Mouse (Mus musculus) midbrain, embryonic 16.5 days (tissue): ENCODE measurements around the gene Prkce. TPM values are rescaled to one million over a fixed set of nuclear protein-coding genes. Genes with fewer than 3 reads are reported as not detected.

Experiments used
- ATAC-seq: fragments of 200-750 bp; cut with Nextera tagmentation; 2 replicates; pipeline ENCODE4 v1.8.0; 2017; ENCODE audit warnings: moderate TSS enrichment
- H3K27ac ChIP-seq: fragments of 300-500 bp; sonication (generic); 2 replicates; pipeline ENCODE4 v1.5.1; 2014; ENCODE audit warnings: mild to moderate bottlenecking, low read length, mixed read lengths
- H3K27me3 ChIP-seq: fragments of 300-500 bp; sonication (generic); 2 replicates; pipeline ENCODE4 v1.6.1; 2014; ENCODE audit warnings: low read depth, low read length, mixed read lengths; ENCODE audit not compliant: control insufficient read depth, insufficient read depth
- H3K36me3 ChIP-seq: fragments of 300-500 bp; sonication (generic); 2 replicates; pipeline ENCODE4 v1.6.1; 2014; ENCODE audit warnings: mild to moderate bottlenecking, low read length, moderate library complexity, mixed read lengths; ENCODE audit not compliant: control insufficient read depth, insufficient read depth
- H3K4me1 ChIP-seq: fragments of 300-500 bp; sonication (generic); 2 replicates; pipeline ENCODE4 v1.6.1; 2014; ENCODE audit warnings: mild to moderate bottlenecking, low read length, mixed read lengths; ENCODE audit not compliant: control insufficient read depth, insufficient read depth
- H3K4me2 ChIP-seq: fragments of 300-500 bp; sonication (generic); 2 replicates; pipeline ENCODE4 v1.6.1; 2014; ENCODE audit warnings: mild to moderate bottlenecking, low read length, mixed read lengths
- H3K4me3 ChIP-seq: fragments of 300-500 bp; sonication (generic); 2 replicates; pipeline ENCODE4 v1.5.1; 2014; ENCODE audit warnings: low read depth, mild to moderate bottlenecking, low read length, moderate library complexity, mixed read lengths
- H3K9ac ChIP-seq: fragments of 300-500 bp; sonication (generic); 2 replicates; pipeline ENCODE4 v1.6.1; 2014; ENCODE audit warnings: low read depth, low read length, mixed read lengths
- H3K9me3 ChIP-seq: fragments of 300-500 bp; sonication (generic); replicated peaks from 2 replicates; pipeline ENCODE4 v1.6.1; 2014; ENCODE audit warnings: mild to moderate bottlenecking, low read length, mixed read lengths; ENCODE audit not compliant: control insufficient read depth, poor library complexity, severe bottlenecking
- WGBS: fragments of 180-500 bp; shearing (Covaris S2); extraction: QIAGEN DNeasy Blood & Tissue Kit; methylation state at CpG from one replicate; pipeline ENCODE4 v1.1.7; 2014; 5-methylcytosine and 5-hydroxymethylcytosine counted together
- polyA plus RNA-seq: library from polyadenylated mRNA; unstranded; fragments of >200 nt; fragmentation: Nextera tagmentation; extraction: Ambion mirVana; gene quantifications from 2 replicates; pipeline ENCODE4 v1.2.1, GENCODE M21; 2015

Prkce gene
- polyA plus RNA-seq, 1 experiment from 2014 or later: 41.5 TPM

DNA sequence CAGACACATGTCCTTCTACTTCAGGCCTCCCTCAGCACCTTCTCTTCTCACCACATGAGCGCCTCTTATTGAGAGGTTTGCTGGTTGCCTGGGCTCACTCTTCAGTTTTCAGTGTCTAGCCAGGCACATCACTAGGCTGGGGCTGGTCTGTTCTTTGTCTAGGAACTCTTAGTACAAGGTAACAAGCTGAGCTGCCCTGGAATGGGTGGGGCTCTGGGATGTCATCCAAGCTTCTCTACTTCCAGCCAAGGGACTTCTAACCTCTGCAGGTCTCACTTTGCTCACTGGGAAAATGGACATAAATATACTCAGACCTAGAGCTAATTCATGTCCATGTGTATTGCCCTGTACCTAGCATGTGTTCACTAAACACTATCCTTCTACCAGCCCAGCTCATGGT, 230.6 kb downstream of the Prkce start:
- WGBS: 96% methylated on average over 1 of the region's 1 CpGs
- Histone ChIP-seq H3K27ac (no peak overlapping the region), H3K27me3 (no peaks in the 10 kb centered on the region), H3K36me3 (no peaks in the 10 kb centered on the region), H3K4me1 (no peaks in the 10 kb centered on the region; the same call in 1 of the 2 replicates), H3K9ac (no peak overlapping the region), H3K4me3 (no peak overlapping the region), H3K4me2 (no peak overlapping the region), H3K9me3 (no peaks in the 10 kb centered on the region)
- ATAC-seq: no peak

DNA sequence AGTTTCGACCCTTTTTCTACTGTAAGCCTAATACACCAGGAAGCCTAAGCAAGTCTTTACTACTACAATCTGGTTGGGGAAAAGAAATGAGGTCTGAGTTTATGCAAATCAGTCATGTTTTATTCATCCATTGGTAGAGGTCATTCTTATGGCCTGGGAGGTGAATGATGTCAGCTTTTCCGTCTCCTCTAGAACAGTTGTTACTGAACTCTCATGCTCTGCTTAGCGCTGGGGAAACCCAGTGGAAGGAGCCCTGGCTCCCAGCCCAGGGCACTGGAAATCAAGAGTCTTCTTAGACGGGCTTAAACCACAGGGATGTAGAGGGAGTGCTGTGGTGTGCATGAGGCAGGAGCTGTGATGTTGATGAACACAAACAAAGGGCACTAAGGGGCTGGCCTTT, 232.4 kb downstream of the Prkce start:
- no peaks in the 10 kb centered on the region for H3K9me3 ChIP-seq
- H3K27me3 ChIP-seq: no peaks in the 10 kb centered on the region
- H3K4me2 ChIP-seq: no peak overlapping the region
- ATAC-seq: no peak
- peaks cover 4% of the 10 kb centered on the region for H3K4me1 ChIP-seq
- no peak overlapping the region for H3K9ac ChIP-seq
- WGBS: 58% methylated on average over 4 of the region's 4 CpGs
- no peaks in the 10 kb centered on the region for H3K36me3 ChIP-seq
- H3K4me3 ChIP-seq: no peak overlapping the region
- no peak overlapping the region for H3K27ac ChIP-seq

DNA sequence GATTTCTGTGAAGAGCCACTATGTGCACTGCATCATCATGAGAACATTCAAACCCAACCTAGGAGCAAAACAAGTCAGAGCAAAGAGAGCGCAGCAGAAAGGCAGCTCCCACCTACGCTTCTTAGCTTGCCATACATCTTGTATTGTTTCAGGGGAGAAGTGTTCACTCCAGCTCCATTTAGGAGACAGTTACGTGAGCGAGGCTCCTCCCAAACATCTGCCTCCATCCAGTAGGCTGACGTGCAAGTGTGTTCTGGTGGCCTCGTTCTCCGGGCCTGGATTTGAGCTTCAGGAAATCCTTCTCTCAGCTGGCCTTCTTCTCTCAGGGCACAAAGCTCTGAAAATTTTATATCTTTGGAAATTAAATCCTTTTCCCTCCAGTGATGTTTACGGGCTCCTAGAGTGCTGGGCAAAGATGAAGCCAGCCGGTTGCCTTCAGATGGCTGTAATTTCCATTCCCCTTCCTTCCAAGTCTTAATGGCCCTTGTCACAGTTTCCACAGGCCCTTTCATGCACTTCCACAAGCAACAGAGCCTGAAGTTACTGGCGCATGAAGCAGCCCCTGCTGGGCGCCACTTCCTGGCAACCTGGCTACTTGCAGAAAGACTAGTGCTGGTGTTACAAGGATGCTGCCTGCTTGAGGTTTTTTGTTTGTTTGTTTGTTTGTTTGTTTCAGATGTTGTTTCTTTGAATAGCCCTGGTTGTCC, 237.4 kb downstream of the Prkce start:
- H3K36me3 ChIP-seq: no peaks in the 10 kb centered on the region
- no peak overlapping the region for H3K4me3 ChIP-seq
- no peak for ATAC-seq
- H3K4me1 ChIP-seq: peaks cover 9% of the 10 kb centered on the region
- no peak overlapping the region for H3K4me2 ChIP-seq
- H3K9ac ChIP-seq: no peak overlapping the region
- no peaks in the 10 kb centered on the region for H3K9me3 ChIP-seq
- H3K27me3 ChIP-seq: no peaks in the 10 kb centered on the region
- H3K27ac ChIP-seq: peak overlapping the region; percentile 29
- 65% methylated on average over 11 of the region's 11 CpGs for WGBS

DNA sequence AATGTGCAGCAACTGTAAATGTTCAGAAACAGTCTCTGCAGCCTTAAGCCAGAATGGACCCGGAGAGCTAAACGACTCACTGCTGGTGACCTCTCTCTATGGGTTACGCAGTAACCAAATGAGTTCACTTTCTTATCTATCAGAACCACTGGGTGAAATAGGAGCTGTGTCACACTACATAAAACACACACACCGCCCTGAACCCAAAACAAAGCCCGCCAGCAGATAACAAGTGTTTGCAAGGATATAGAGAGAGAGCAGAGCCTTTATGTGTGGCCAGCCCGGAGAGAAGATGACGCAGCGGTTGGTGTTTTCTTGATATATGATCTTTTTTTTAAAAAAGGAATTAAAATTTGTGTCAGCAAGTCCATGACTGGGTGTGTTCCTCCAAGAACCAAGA, 238.1 kb downstream of the Prkce start:
- 88% methylated on average over 8 of the region's 8 CpGs for WGBS
- no peaks in the 10 kb centered on the region for H3K36me3 ChIP-seq
- peaks cover 14% of the 10 kb centered on the region for H3K4me1 ChIP-seq
- H3K9ac ChIP-seq: no peak overlapping the region
- H3K9me3 ChIP-seq: no peaks in the 10 kb centered on the region
- H3K4me3 ChIP-seq: no peak overlapping the region
- H3K4me2 ChIP-seq: no peak overlapping the region
- no peaks in the 10 kb centered on the region for H3K27me3 ChIP-seq
- no peak overlapping the region for H3K27ac ChIP-seq
- no peak for ATAC-seq

DNA sequence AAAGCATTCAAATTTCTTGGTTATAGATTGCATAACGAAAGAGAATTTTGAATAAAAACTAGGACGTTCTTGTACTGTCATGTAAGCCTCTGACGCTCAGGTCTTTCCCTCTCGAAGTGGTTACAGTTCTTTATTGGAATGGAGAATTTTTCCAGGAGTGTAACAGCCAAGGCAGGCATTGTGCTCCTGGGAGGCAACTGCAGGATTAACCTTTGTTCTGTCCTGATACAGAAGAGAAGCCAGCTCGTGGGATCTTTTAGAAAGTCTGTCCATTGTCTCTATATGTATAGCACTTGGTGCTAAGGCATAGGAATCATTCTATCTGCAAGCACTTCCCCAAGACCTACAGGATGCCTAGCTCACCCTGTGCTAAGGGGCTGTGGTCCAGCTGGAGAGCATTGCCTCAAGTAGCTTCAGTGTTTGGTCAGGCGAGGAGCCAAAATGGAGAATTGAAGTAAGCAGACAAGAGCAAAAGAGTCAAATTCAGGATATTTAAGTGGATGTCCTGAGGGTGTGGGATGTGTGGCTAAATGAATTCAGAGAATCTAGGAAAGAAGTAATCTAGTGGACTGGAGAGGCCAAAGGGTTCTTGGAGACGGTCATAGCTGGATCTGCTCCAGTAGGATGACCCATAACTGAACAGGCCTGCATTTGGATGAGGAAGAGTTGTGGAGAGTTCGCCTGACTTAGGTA, 240.5 kb downstream of the Prkce start:
- Histone ChIP-seq H3K4me3 (no peak overlapping the region), H3K36me3 (no peaks in the 10 kb centered on the region), H3K9ac (no peak overlapping the region), H3K4me1 (peaks cover 21% of the 10 kb centered on the region), H3K27ac (no peak overlapping the region), H3K9me3 (no peaks in the 10 kb centered on the region), H3K4me2 (no peak overlapping the region), H3K27me3 (no peaks in the 10 kb centered on the region)
- 69% methylated on average over 8 of the region's 8 CpGs for WGBS
- ATAC-seq: no peak

DNA sequence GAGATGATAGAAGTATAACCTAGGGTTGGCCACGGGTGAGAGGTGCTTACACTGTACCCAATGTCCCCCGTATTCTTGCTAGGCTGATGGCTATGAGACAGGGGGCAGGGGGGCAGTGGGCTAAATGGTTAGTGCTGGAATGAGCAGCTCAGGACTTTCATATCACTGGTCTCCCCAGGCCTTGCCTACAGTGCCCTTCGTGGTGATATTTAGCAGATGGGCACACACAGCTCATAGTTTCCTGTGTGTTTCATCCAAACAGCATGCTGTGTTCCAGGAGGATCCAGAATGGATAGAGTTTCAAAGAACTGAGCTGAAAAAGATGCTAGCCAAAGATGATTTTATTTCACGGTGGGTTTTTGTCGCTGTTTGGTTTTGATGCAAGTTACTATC, 241.0 kb downstream of the Prkce start:
- 86% methylated on average over 5 of the region's 5 CpGs for WGBS
- no peaks in the 10 kb centered on the region for H3K27me3 ChIP-seq
- no peak overlapping the region for H3K4me2 ChIP-seq
- H3K4me1 ChIP-seq: peaks cover 21% of the 10 kb centered on the region
- H3K4me3 ChIP-seq: no peak overlapping the region
- no peak overlapping the region for H3K9ac ChIP-seq
- H3K9me3 ChIP-seq: no peaks in the 10 kb centered on the region
- no peak for ATAC-seq
- no peaks in the 10 kb centered on the region for H3K36me3 ChIP-seq
- H3K27ac ChIP-seq: no peak overlapping the region

DNA sequence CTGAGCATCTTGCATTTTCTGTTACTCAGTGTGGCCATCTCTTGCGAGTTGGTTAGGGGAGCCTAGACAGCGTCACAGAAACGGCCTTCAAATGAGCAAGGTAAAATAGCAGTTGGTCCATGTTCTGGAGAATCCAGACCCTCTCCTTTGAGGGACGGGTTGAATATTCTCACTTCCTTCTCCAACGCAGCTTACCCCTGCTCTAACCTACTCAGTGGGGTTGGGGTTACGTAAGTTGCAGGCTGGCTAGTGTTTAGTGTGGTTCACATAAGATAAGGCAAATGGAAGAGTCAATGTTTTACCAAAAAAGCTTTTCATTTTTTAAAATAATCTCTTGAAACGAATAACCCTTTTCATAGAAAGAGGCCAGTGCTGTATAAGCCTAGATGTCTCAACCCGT, 241.9 kb downstream of the Prkce start:
- no peaks in the 10 kb centered on the region for H3K27me3 ChIP-seq
- no peak overlapping the region for H3K4me2 ChIP-seq
- no peak overlapping the region for H3K27ac ChIP-seq
- H3K4me3 ChIP-seq: no peak overlapping the region
- H3K36me3 ChIP-seq: no peaks in the 10 kb centered on the region
- H3K9me3 ChIP-seq: no peaks in the 10 kb centered on the region
- WGBS: 94% methylated on average over 8 of the region's 8 CpGs
- ATAC-seq: no peak
- H3K9ac ChIP-seq: no peak overlapping the region
- peaks cover 21% of the 10 kb centered on the region for H3K4me1 ChIP-seq

DNA sequence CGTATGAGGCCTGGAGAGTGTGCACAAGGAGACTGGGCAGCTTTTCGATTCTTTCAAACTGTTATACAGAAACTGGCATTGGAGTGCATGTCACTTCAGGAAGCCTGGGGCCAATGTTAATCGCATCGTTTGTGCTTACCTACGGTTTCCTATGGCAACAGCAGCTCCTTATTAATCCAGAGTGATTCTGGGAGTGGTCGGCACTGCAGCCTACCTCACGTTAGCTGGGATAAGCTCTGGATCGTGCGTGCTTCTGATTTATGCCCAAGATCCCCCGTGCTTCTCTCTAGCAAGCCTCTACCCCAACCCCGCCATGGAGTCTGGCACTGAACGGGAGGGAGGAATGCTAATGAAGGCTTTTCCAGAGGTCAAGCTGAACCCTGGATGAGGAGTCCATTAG, 242.9 kb downstream of the Prkce start:
- WGBS: 19% methylated on average over 12 of the region's 12 CpGs
- Histone ChIP-seq H3K4me1 (peaks cover 22% of the 10 kb centered on the region), H3K27ac (peak overlapping the region; percentile 31; the same call in 1 of the 2 replicates), H3K4me3 (no peak overlapping the region), H3K4me2 (peak overlapping the region; percentile 19; the same call in 1 of the 2 replicates), H3K9me3 (no peaks in the 10 kb centered on the region), H3K36me3 (no peaks in the 10 kb centered on the region), H3K9ac (no peak overlapping the region), H3K27me3 (no peaks in the 10 kb centered on the region)
- ATAC-seq: peak; percentile 53

DNA sequence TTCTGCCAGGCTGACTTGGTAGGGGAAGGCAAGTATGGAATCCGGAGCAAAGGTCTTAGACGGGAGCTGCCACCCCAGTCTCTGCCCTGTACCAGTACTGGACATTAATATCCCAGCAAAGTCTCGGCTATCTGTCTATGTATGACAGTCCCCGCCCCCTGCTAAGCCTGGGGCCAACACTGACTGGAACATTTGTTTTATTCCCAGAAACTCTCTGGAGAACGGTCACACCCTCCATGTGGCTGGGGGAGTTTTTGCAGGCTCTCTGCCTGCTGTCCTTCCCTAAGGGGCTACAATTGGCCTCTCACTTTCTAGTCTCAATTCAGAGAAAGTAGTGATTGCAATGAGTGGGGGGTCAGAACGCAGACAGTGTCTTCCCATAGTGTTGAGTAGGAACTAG, 244.6 kb downstream of the Prkce start:
- Histone ChIP-seq H3K9me3 (no peaks in the 10 kb centered on the region), H3K4me3 (no peak overlapping the region), H3K27ac (no peak overlapping the region), H3K36me3 (no peaks in the 10 kb centered on the region), H3K4me2 (no peak overlapping the region), H3K9ac (no peak overlapping the region), H3K27me3 (no peaks in the 10 kb centered on the region), H3K4me1 (peaks cover 35% of the 10 kb centered on the region)
- no peak for ATAC-seq
- WGBS: 79% methylated on average over 6 of the region's 6 CpGs
